Mouse (Mus musculus) hindbrain, postnatal 0 days (tissue): ENCODE data around the gene Tuba1b. TPM values are rescaled to one million over a fixed set of nuclear protein-coding genes. Genes with fewer than 3 reads are reported as not detected.
"Not testable (repeated sequence)": the region's sequence is repeated elsewhere in the genome, so short reads cannot be mapped to it uniquely, and the experiment has no call there.

Experiments
- ATAC-seq: fragments of 200-750 bp; cut with Nextera tagmentation; 2 replicates; pipeline ENCODE4 v1.8.0; 2017; ENCODE audit warnings: mild to moderate bottlenecking, moderate TSS enrichment, moderate library complexity
- DNase-seq: peaks from one replicate; pipeline ENCODE4 v3.0.0-alpha.2; 2015; ENCODE audit warnings: low spot score
- H3K27ac ChIP-seq: fragments of 300-500 bp; sonication (generic); 2 replicates; pipeline ENCODE4 v1.5.1; 2014; ENCODE audit warnings: mild to moderate bottlenecking
- H3K27me3 ChIP-seq: fragments of 300-500 bp; sonication (generic); 2 replicates; pipeline ENCODE4 v1.6.1; 2014; ENCODE audit warnings: low read length, mixed read lengths; ENCODE audit not compliant: insufficient read depth
- H3K36me3 ChIP-seq: fragments of 300-500 bp; sonication (generic); 2 replicates; pipeline ENCODE4 v1.6.1; 2014; ENCODE audit warnings: low read length, mixed read lengths; ENCODE audit not compliant: insufficient read depth
- H3K4me1 ChIP-seq: fragments of 300-500 bp; sonication (generic); 2 replicates; pipeline ENCODE4 v1.6.1; 2014; ENCODE audit warnings: antibody characterized with exemption, low read length, mixed read lengths; ENCODE audit not compliant: insufficient read depth
- H3K4me2 ChIP-seq: fragments of 300-500 bp; sonication (generic); 2 replicates; pipeline ENCODE4 v1.6.1; 2014; ENCODE audit warnings: low read depth, mild to moderate bottlenecking, low read length, moderate library complexity, mixed read lengths
- H3K4me3 ChIP-seq: fragments of 300-500 bp; sonication (generic); 2 replicates; pipeline ENCODE4 v1.5.1; 2014; ENCODE audit warnings: low read length
- H3K9ac ChIP-seq: fragments of 300-500 bp; sonication (generic); replicated peaks from 2 replicates; pipeline ENCODE4 v1.6.1; 2014; ENCODE audit warnings: mild to moderate bottlenecking, low read length, moderate library complexity, mixed read lengths
- H3K9me3 ChIP-seq: fragments of 300-500 bp; sonication (generic); 2 replicates; pipeline ENCODE4 v1.6.1; 2016; ENCODE audit warnings: low read length, mixed read lengths
- CTCF ChIP-seq: IDR thresholded peaks from 2 replicates; pipeline ENCODE4 v1.5.1; 2016; ENCODE audit warnings: antibody characterized with exemption, control low read depth, low read depth
- WGBS: fragments of 180-500 bp; shearing (Covaris S2); extraction: QIAGEN DNeasy Blood & Tissue Kit; methylation state at CpG from one replicate; pipeline ENCODE4 v1.1.7; 2014; 5-methylcytosine and 5-hydroxymethylcytosine counted together
- polyA plus RNA-seq: library from polyadenylated mRNA; unstranded; fragments of >200 nt; fragmentation: Nextera tagmentation; extraction: Ambion mirVana; gene quantifications from 2 replicates; pipeline ENCODE4 v1.2.1, GENCODE M21; 2015
- total RNA-seq: library from RNA; depleted of rRNA; stranded (reverse); fragments of >200 nt; gene quantifications from 2 replicates; pipeline ENCODE4 v1.2.3, GENCODE M21; 2014

The Tuba1b gene
- total and polyA plus RNA-seq, 2 experiments from 2014 or later: 1,711 to 3,813 TPM

DNA sequence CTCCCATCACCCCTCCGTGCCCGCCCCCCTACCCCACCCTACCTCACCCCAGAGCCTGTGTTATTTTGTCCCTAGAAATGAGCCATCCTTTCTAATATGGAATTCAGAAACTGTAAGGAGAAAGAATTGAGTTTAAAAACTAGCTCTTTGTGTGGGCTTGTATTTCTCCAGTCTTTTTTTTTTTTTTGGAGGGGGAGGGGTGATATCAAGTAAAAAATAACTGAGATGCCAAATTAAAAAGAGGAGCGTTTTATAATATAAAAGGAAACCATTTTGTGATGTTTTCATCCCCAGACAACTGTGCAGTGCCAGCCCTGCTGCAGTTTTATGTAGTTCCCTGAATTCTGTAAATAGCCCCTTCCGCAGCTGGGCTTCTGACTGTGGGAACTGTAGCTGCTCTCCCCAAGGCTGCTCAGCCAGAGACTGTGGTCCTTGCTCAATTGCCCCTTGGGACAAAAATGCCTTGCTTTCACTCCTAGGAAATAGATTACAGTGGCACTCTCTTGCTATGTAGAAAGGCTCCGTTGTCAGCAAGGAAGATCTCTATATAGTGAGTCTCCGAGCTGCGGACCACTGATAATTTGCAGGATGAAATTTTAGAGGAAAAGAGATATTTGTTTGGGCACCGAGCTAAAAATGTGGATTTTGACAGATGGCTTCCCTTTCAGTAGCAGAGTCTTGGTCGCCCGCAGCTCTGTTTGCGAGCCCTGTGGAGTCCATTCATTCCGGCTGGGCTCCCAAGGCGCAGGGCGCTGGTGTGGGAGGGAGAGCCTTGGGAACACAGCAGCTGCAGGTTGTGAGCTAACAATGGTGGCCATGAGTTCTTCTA lies 20.3 kb upstream of the Tuba1b start:
- Histone ChIP-seq H3K4me3 (peak overlapping the region; percentile 90), H3K27ac (peak overlapping the region; percentile 100), H3K9ac (peak overlapping the region; percentile 81), H3K36me3 (no peaks in the 10 kb centered on the region; the same call in 1 of the 2 replicates), H3K9me3 (no peaks in the 10 kb centered on the region), H3K27me3 (no peaks in the 10 kb centered on the region), H3K4me1 (no peaks in the 10 kb centered on the region; the same call in 1 of the 2 replicates), H3K4me2 (peak overlapping the region; percentile 76)
- DNase-seq (peak; percentile 81), ATAC-seq (no peak)
- no peak for TF ChIP-seq CTCF
- 4% methylated on average over 14 of the region's 14 CpGs for WGBS

DNA sequence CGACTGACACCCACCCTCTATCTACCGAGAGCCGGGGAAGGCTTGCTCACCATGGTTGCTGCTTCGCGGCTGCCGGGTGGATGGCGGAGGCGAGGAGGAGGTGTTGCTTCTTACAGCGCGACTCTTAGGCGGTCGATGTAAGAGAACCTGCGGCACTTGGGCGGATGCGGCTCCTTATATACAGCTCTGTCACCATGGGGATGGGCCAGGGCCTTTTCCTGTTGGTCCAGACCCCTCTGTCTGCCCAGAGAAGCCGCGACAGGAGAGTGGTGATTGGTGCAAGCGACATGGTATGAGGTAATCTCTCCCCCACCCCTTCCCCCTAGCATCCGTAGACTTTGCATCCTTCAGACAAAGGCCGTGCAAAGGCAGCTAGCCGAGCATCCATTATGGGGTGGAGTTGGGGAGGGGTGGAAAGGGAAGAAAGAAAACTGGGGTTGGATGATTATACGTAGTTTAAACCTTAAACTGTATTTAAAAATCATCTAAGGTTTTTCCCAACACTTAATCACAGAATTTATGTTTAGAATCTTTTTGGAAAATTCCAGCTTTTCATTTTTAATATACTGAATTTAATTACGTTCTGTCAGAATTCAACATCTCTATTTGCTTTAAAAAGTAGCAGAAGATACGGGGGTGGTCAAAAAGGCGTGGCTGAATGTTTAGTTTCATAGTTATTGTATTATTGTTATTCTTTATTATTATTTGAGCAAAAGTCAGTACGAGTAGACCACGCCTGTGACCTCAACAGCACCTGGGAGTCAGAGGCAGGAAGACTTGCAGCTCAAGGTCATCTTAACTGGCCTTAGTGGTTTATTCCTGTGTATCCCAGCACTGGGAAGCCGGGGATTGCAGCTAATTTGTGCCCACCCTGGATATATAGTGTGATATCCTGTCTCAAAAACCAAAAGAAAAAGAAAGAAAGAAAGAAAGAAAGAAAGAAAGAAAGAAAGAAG lies 19.3 kb upstream of the Tuba1b start, which contains the start of the genes Gm49450 and Tuba1a:
TSS of gene Gm49450 (minus strand) at position 151 of the 956 bp plus-strand sequence.
TSS of gene Tuba1a (minus strand) at position 303 of the 956 bp plus-strand sequence.
- Histone ChIP-seq H3K27ac (peak within 1 kb of the TSS; percentile 100), H3K9ac (peak within 1 kb of the TSS; percentile 100), H3K27me3 (no peaks in the 10 kb centered on the region), H3K9me3 (no peaks in the 10 kb centered on the region), H3K4me3 (peak within 1 kb of the TSS; percentile 90), H3K4me1 (no peaks in the 10 kb centered on the region; the same call in 1 of the 2 replicates), H3K36me3 (no peaks in the 10 kb centered on the region; the same call in 1 of the 2 replicates), H3K4me2 (peak within 1 kb of the TSS; percentile 76)
- TF ChIP-seq CTCF: no peak
- DNase-seq (peak; percentile 99), ATAC-seq (peak; percentile 99)
- 1% methylated on average over 28 of the region's 28 CpGs for WGBS

- under 1% methylated on average over 41 of the region's 41 CpGs for WGBS
- H3K36me3 ChIP-seq: no peaks in the 10 kb centered on the region; the same call in 1 of the 2 replicates
- peak; percentile 53 for TF ChIP-seq CTCF
- no peaks in the 10 kb centered on the region; the same call in 1 of the 2 replicates for H3K4me1 ChIP-seq
- no peaks in the 10 kb centered on the region for H3K9me3 ChIP-seq
- H3K4me2 ChIP-seq: peak overlapping the region; percentile 76
- peak; percentile 85 for DNase-seq
- H3K27ac ChIP-seq: peak overlapping the region; percentile 100
- no peaks in the 10 kb centered on the region for H3K27me3 ChIP-seq
- peak overlapping the region; percentile 100 for H3K9ac ChIP-seq
- peak; percentile 78 for ATAC-seq
- peak overlapping the region; percentile 90 for H3K4me3 ChIP-seq
These were observed 18.5 kb upstream of the Tuba1b start for GRCm38 (mm10) chr15:98952751-98953400.

- H3K9me3 ChIP-seq: no peaks in the 10 kb centered on the region
- ATAC-seq: no peak
- H3K9ac ChIP-seq: peak overlapping the region; percentile 100
- no peaks in the 10 kb centered on the region; the same call in 1 of the 2 replicates for H3K36me3 ChIP-seq
- 4% methylated on average over 5 of the region's 5 CpGs for WGBS
- H3K4me1 ChIP-seq: no peaks in the 10 kb centered on the region; the same call in 1 of the 2 replicates
- H3K4me3 ChIP-seq: peak overlapping the region; percentile 90
- H3K27me3 ChIP-seq: no peaks in the 10 kb centered on the region
- peak; percentile 71 for DNase-seq
- TF ChIP-seq CTCF: no peak
- H3K4me2 ChIP-seq: peak overlapping the region; percentile 76
- peak overlapping the region; percentile 100 for H3K27ac ChIP-seq
These were observed 17.7 kb upstream of the Tuba1b start for GRCm38 (mm10) chr15:98952063-98952455.

- not testable (repeated sequence) for H3K36me3 ChIP-seq, H3K27me3 ChIP-seq, H3K9me3 ChIP-seq, H3K4me1 ChIP-seq, ATAC-seq
- peak overlapping the region; percentile 100 for H3K9ac ChIP-seq
- 18% methylated on average over 11 of the region's 15 CpGs for WGBS
- H3K27ac ChIP-seq: peak overlapping the region; percentile 100
- peak overlapping the region; percentile 90 for H3K4me3 ChIP-seq
- peak overlapping the region; percentile 76 for H3K4me2 ChIP-seq
- peak; percentile 74 for DNase-seq
These were observed 17.0 kb upstream of the Tuba1b start for GRCm38 (mm10) chr15:98951122-98952062.
